Mouse (Mus musculus) leukemia stem cell, adult 10-12 weeks (primary cell): Measurements from ENCODE around the gene C1qtnf3. TPM values are rescaled to one million over a fixed set of nuclear protein-coding genes. Genes with fewer than 3 reads are reported as not detected.

Experiments used
- polyA plus RNA-seq: library from polyadenylated mRNA; stranded (reverse); fragments of >175 nt; gene quantifications from 2 replicates; pipeline ENCODE4 v1.2.3, GENCODE M21; 2012; ENCODE audit warnings: low replicate concordance

C1qtnf3 gene
- polyA plus RNA-seq: 0.09 TPM in 1 of 2 replicates, not detected in the other

DNA sequence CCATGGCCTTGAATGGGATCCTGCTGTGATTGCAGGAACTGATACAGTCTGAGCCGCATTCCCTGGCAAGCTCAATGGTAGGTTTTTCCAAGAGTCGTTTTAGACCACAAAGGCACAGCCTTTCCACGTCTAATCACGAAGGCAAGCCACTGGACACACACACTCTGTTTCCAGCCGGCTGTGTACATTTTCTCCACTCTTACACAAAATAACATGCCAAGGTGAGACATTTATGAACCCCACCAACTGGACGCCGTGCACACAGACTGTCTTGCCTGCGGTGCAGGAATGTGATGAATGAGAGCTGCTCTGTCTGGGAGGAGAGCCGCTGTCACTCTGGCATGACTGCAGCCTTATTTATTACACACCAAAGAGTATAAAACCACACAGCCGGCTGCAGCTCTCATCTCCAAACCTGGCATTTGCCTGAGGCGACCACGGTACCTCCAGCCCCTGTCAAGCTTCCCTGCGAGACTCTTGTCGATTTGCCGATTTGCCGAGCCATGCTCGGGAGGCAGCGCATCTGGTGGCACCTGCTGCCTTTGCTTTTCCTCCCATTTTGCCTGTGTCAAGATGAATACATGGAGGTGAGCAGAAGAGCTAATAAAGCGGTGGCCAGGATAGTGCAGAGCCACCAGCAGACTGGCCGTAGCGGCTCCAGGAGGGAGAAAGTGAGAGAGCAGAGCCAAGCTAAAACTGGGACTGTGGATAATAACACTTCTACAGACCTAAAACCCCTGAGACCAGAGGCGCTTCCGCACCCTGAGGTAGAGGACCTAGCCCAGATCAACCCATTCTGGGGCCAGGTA, at the start of gene C1qtnf3:
Gene C1qtnf3, plus strand, starts transcription at position 382 of the 809 bp plus-strand sequence.

GRCm38 (mm10) chr15:10981377-10982063, 29.4 kb downstream of the C1qtnf3 start, which contains the start of gene Amacr:
Gene Amacr, plus strand, starts transcription at chr15:10981756.

DNA sequence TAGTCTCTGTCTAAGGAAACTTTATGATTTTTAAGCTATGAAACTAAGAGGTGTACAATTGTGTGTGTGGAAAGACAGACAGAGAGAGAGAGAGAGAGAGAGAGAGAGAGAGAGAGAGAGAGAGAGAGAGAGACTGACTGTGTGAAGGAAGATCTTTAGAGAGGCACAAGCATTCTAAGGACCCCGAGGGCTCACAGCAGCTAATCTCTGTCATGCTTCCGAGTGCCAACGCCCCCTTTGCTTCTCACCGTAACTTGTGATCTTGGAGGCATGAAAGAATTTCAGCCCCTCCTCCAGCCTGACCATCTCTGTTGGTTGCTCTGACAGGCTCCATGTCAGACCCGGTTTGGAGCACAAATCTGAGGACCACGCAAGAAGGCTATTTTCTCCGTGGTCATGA, 48.3 kb downstream of the C1qtnf3 start, which contains the start of gene Slc45a2:
Gene Slc45a2, plus strand, starts transcription at position 301 of the 400 bp plus-strand sequence.

Other genes starting within 250 kb of the C1qtnf3 start
- gene Rai14, start 237.7 kb upstream of the C1qtnf3 start, polyA plus RNA-seq: 0.26 TPM in 1 of 2 replicates, not detected in the other
- 1.0 and 3.1 TPM in 2 replicates for gene Amacr, start 29.4 kb downstream of the C1qtnf3 start, polyA plus RNA-seq
- gene Slc45a2, start 48.4 kb downstream of the C1qtnf3 start, polyA plus RNA-seq: not detected in 2 replicates
- gene Rxfp3, start 85.7 kb downstream of the C1qtnf3 start, polyA plus RNA-seq: not detected in 2 replicates
- not detected in 2 replicates for gene Adamts12, start 112.5 kb downstream of the C1qtnf3 start, polyA plus RNA-seq